Mouse (Mus musculus) limb, embryonic 14.5 days (tissue): Measurements from ENCODE around the gene Macrod2. TPM values are rescaled to one million over a fixed set of nuclear protein-coding genes. Genes with fewer than 3 reads are reported as not detected.

Source experiments
- ATAC-seq: fragments of 200-750 bp; cut with Nextera tagmentation; 2 replicates; pipeline ENCODE4 v1.8.0; 2017; ENCODE audit warnings: low read depth, moderate number of reproducible peaks, moderate TSS enrichment; ENCODE audit not compliant: low FRiP score
- DNase-seq: peaks from one replicate; pipeline ENCODE4 v3.0.0-alpha.2; 2015; ENCODE audit warnings: low spot score
- H3K27ac ChIP-seq: fragments of 300-500 bp; sonication (generic); replicated peaks from 2 replicates; pipeline ENCODE4 v1.5.1; 2014; ENCODE audit warnings: low read depth, mild to moderate bottlenecking, low read length, moderate library complexity, mixed read lengths
- H3K27me3 ChIP-seq: fragments of 300-500 bp; sonication (generic); 2 replicates; pipeline ENCODE4 v1.6.1; 2014; ENCODE audit warnings: low read length, mixed read lengths; ENCODE audit not compliant: control insufficient read depth, insufficient read depth
- H3K36me3 ChIP-seq: fragments of 300-500 bp; sonication (generic); 2 replicates; pipeline ENCODE4 v1.6.1; 2014; ENCODE audit warnings: mild to moderate bottlenecking, low read length, moderate library complexity, mixed read lengths; ENCODE audit not compliant: control insufficient read depth, insufficient read depth
- H3K4me1 ChIP-seq: fragments of 300-500 bp; sonication (generic); 2 replicates; pipeline ENCODE4 v1.6.1; 2014; ENCODE audit warnings: antibody characterized with exemption, low read length, mixed read lengths; ENCODE audit not compliant: control insufficient read depth, insufficient read depth
- H3K4me2 ChIP-seq: fragments of 300-500 bp; sonication (generic); replicated peaks from 2 replicates; pipeline ENCODE4 v1.6.1; 2014; ENCODE audit warnings: low read depth, mild to moderate bottlenecking, low read length, moderate library complexity; ENCODE audit not compliant: severe bottlenecking
- H3K4me3 ChIP-seq: fragments of 300-500 bp; sonication (generic); replicated peaks from 2 replicates; pipeline ENCODE4 v1.5.1; 2014; ENCODE audit warnings: low read length
- H3K9ac ChIP-seq: fragments of 300-500 bp; sonication (generic); 2 replicates; pipeline ENCODE4 v1.6.1; 2014; ENCODE audit warnings: mild to moderate bottlenecking, low read depth, low read length, moderate library complexity; ENCODE audit not compliant: severe bottlenecking
- H3K9me3 ChIP-seq: fragments of 300-500 bp; sonication (generic); 2 replicates; pipeline ENCODE4 v1.6.1; 2016; ENCODE audit warnings: low read length; ENCODE audit not compliant: control insufficient read depth
- POLR2A ChIP-seq: fragments of 200-500 bp; IDR thresholded peaks from 2 replicates; pipeline ENCODE4 v1.8.0; 2012; ENCODE audit warnings: inconsistent platforms, mild to moderate bottlenecking, moderate library complexity, borderline replicate concordance; ENCODE audit not compliant: insufficient read depth, insufficient read length; ENCODE audit errors: extremely low read depth
- WGBS: fragments of 180-500 bp; shearing (Covaris S2); extraction: QIAGEN DNeasy Blood & Tissue Kit; methylation state at CpG from one replicate; pipeline ENCODE4 v1.1.7; 2014; 5-methylcytosine and 5-hydroxymethylcytosine counted together
- polyA plus RNA-seq, 2 experiments: library from polyadenylated mRNA; depleted of rRNA in 1 of 2; stranded (reverse) in 1 of 2; unstranded in 1 of 2; fragments of >200 nt; fragmentation: Nextera tagmentation in 1 of 2; extraction: Ambion mirVana in 1 of 2; gene quantifications; 2 replicates each; pipeline versions ENCODE4 v1.2.1 to v1.2.3; 2012 to 2014

Macrod2 gene
- polyA plus RNA-seq, 2 experiments: 8.5 to 24.5 TPM

DNA sequence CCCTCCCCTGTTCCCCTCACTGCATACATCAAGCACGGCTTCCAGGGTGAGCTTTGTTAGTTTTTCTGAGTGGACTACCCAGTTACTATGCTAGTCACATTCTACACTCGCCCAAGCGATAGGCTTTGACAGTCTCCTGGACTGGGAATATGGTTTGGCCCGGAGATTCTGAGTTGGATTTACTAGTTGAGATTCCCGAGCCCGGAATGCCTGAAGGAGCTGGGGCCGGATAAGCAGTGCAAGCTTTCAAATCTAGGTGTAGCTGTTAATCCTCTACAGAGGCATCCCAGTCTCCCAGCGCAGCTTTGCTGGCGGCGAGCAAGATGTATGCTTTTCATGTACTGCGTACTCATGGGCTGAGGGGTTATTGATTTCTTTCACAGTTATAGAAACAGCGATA lies 275.3 kb downstream of the Macrod2 start:
- peak; percentile 20; the same call in 1 of the 2 replicates for TF ChIP-seq POLR2A

DNA sequence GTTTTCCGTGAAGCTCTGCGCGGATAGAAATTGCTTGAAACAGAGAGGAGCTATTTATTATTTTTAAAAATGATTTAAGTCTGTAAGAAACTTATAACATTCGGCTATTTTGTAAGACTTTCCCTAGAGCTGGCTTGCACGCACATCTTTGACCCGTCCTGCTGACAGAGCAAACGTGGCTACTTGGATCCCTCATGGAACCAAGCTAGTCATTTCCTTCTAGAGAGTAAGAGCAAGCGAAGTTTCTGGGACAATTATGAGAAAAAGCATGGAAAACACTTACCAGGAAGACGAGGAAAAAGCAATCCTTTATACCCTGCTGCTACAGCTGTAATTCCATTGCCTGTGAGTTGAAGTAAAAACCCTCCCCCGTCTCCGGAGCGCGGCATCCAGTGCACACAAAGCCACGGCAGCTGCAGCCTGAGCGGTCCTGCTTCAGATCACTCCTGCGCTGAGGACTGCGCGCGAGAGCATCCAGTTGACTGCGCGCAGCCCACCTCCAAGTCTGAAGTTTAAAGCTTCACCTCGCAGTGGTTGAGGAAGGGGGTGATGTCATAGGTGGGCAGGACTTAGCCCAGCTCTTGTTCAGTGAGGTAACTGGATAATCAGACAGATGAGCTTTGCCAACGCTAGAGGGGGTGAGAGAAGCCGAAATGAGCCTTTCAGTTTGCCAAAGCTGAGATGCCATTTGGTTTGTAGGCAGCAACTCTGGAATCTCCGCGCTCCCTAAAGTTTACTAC lies 276.0 kb downstream of the Macrod2 start, which contains the start of gene Flrt3:
Flrt3 (minus strand) TSS at position 507 of the 740 bp plus-strand sequence.
- 1% methylated on average over 26 of the region's 26 CpGs for WGBS
- Histone ChIP-seq H3K27me3 (no peaks in the 10 kb centered on the region), H3K9ac (peak within 1 kb of the TSS; percentile 81), H3K9me3 (no peaks in the 10 kb centered on the region), H3K36me3 (no peaks in the 10 kb centered on the region), H3K4me3 (peak within 1 kb of the TSS; percentile 52), H3K4me1 (peaks cover 8% of the 10 kb centered on the region), H3K4me2 (peak within 1 kb of the TSS; percentile 53), H3K27ac (peak within 1 kb of the TSS; percentile 77)
- ATAC-seq: peak; percentile 97
- TF ChIP-seq POLR2A: peak; percentile 98; the same call in 1 of the 2 replicates
- DNase-seq: peak; percentile 99

More for the DNA sequence above, 275.3 kb downstream of the Macrod2 start:
- H3K4me3 ChIP-seq: peak overlapping the region; percentile 52
- H3K4me2 ChIP-seq: peak overlapping the region; percentile 53
- no peaks in the 10 kb centered on the region for H3K27me3 ChIP-seq
- ATAC-seq (no peak), DNase-seq (peak; percentile 60)
- H3K36me3 ChIP-seq: no peaks in the 10 kb centered on the region
- peak overlapping the region; percentile 81 for H3K9ac ChIP-seq
- H3K27ac ChIP-seq: peak overlapping the region; percentile 77
- WGBS: 0% methylated on average over 12 of the region's 12 CpGs
- H3K4me1 ChIP-seq: peaks cover 11% of the 10 kb centered on the region
- no peaks in the 10 kb centered on the region for H3K9me3 ChIP-seq

DNA sequence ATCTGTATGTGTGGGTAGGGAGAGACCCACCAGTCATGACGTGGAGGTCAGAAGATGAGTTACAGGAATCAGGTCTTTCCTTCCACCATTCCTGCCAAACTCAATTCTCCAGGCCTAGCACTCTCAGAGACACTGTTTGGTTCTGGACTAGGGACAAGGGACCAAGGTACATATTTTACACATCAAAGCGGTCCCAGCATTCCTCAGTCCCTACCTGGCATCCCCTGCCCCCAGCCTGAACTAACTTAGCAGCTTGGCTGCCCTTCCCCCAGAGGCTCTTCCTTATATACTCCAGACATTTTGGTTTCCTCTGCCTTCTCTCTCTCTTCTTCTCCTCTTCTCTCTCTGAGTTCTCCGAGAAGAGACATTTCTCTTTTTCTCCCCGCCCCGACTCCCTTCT lies 278.4 kb downstream of the Macrod2 start:
- Histone ChIP-seq H3K4me1 (no peaks in the 10 kb centered on the region), H3K9ac (no peak overlapping the region), H3K27ac (no peak overlapping the region), H3K27me3 (no peaks in the 10 kb centered on the region), H3K36me3 (no peaks in the 10 kb centered on the region), H3K4me2 (no peak overlapping the region), H3K4me3 (no peak overlapping the region), H3K9me3 (no peaks in the 10 kb centered on the region)
- 69% methylated on average over 5 of the region's 5 CpGs for WGBS
- no peak for TF ChIP-seq POLR2A
- ATAC-seq: no peak
- no peak for DNase-seq

DNA sequence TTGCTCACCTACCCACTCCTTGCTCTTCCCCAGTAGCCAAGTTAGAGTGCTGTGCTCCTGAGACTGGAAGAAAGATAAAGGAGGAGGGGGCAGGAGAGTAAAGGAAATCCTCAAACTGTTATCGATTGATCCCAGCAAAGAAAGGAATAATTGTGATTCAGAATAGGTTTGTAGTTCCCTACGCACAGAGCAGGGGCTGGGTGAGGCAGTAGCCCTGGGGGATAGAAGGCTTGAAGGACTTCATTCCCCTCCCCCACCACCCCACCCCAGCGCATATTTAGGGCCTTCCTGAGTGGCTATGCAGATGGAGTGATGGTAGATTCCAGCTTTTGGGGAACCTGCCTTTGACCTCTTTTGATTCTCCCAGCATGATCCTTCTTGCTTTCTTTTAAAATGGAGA lies 281.6 kb downstream of the Macrod2 start:
- Histone ChIP-seq H3K9ac (no peak overlapping the region), H3K27ac (no peak overlapping the region), H3K4me1 (no peaks in the 10 kb centered on the region), H3K4me2 (no peak overlapping the region), H3K27me3 (no peaks in the 10 kb centered on the region), H3K9me3 (no peaks in the 10 kb centered on the region), H3K36me3 (no peaks in the 10 kb centered on the region), H3K4me3 (no peak overlapping the region)
- ATAC-seq (no peak), DNase-seq (no peak)
- no peak for TF ChIP-seq POLR2A
- WGBS: 40% methylated on average over 3 of the region's 3 CpGs

DNA sequence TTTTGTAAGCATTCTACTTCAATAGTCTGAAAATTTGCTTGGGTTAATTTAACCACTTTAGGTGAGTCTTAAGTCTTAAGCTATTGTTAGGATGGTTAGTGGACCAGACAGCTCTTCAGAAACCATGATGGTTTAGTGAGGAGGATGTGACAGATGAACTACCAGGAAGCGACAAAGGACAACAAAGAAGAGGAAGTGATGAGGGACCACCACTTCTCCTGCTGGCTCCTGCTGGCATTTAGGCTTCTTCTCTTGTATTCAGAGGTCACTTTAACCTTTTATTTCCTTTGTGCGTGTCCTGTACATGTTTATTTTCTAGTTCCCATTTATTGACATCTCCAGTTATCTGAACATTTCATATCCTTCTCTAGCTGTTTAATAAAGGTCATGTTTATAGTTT lies 295.8 kb downstream of the Macrod2 start:
- H3K27me3 ChIP-seq: no peaks in the 10 kb centered on the region
- no peaks in the 10 kb centered on the region for H3K9me3 ChIP-seq
- no peaks in the 10 kb centered on the region for H3K36me3 ChIP-seq
- H3K9ac ChIP-seq: no peak overlapping the region
- TF ChIP-seq POLR2A: no peak
- DNase-seq: no peak
- ATAC-seq: no peak
- 94% methylated on average over 2 of the region's 2 CpGs for WGBS
- no peak overlapping the region for H3K4me3 ChIP-seq
- no peak overlapping the region for H3K27ac ChIP-seq
- H3K4me1 ChIP-seq: no peaks in the 10 kb centered on the region
- no peak overlapping the region for H3K4me2 ChIP-seq

DNA sequence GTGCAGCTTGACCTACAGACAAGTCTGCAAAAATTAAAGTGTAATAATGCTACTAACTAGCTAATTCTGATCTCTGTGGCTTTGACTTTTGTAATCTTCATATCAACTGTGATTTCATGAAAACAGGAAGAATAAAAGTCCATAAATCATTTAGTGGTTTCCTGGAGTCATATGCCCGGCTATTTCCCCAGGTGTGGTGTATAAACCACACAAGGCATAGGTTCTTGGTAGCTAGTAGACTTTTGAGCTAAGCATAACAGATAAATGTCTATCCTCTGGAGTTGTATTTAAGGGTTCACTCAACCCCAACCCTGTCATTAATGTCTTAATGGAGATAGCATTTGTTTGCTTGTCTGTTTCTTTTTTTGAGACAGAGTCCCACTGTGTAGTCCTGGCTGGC lies 296.3 kb downstream of the Macrod2 start:
- Histone ChIP-seq H3K4me3 (no peak overlapping the region), H3K27ac (no peak overlapping the region), H3K9ac (no peak overlapping the region), H3K4me1 (no peaks in the 10 kb centered on the region), H3K4me2 (no peak overlapping the region), H3K36me3 (no peaks in the 10 kb centered on the region), H3K9me3 (no peaks in the 10 kb centered on the region), H3K27me3 (no peaks in the 10 kb centered on the region)
- ATAC-seq (no peak), DNase-seq (no peak)
- 75% methylated on average over 1 of the region's 1 CpGs for WGBS
- no peak for TF ChIP-seq POLR2A
